28 mouse cellular contexts compared by ENCODE assay signal in the genomic region with DNA sequence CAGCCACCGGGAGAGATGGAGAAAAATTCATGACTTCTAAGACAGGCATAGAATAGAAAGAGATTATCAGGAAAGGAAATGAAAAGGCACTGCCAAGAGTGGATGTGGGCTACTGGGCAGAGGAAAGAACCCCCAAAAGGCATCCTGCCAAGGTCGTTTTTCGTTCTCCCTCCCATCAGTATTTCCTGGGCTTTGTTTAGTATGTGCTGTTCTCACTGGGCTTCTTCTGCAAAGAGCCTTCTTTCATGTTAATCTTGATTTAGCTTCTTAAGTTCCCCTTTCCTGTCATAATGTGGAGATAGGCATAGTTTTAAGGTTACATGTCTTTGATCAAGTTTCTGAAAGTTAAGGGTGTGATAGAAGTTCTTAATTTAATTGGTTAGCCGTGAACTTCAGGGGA. TPM values are rescaled to one million over a fixed set of nuclear protein-coding genes. Genes with fewer than 3 reads are reported as not detected.
DNase-seq lines count a peak whose midpoint lies in the region; ATAC-seq and TF ChIP-seq lines count a peak whose summit lies in the region.
"Had no signal": no experiment of that assay in that cellular context is flagged by ENCODE, and none has a peak within 500 bp of the region (broad histone marks: within the 10 kb centered on the region; RNA-seq: fewer than 3 reads in every experiment).

No protein-coding gene starts in this region.

- 21% methylated on average over 4 of the region's 4 CpGs for WGBS in lung, adult 2 months
- WGBS in forebrain, embryonic 15.5 days, result 53% methylated on average over 4 of the region's 4 CpGs

- no peak overlapping the region for H3K9ac ChIP-seq in forebrain, embryonic 15.5 days (replicated peaks)
- H3K9ac ChIP-seq: heart, embryonic 13.5 days; hindbrain, embryonic 13.5 days; midbrain, embryonic 12.5 days had no signal

- H3K4me1 ChIP-seq in lung, adult 2 months (ENCODE audit: control insufficient read depth, insufficient read depth, low read length), result peaks cover 16% of the 10 kb centered on the region; the same call in 1 of the 2 replicates
- no peaks in the 10 kb centered on the region for H3K4me1 ChIP-seq in forebrain, embryonic 15.5 days
- H3K4me1 ChIP-seq: embryonic facial prominence, embryonic 10.5 days; hindbrain, embryonic 13.5 days; midbrain, embryonic 12.5 days had no signal

- peak; percentile 27; the same call in 1 of the 2 replicates for ATAC-seq in granulocyte monocyte progenitor cell, adult 5-6 weeks (replicated peaks; ENCODE audit: poor library complexity, severe bottlenecking)
- no peak for ATAC-seq in forebrain, embryonic 15.5 days (replicated peaks)
- ATAC-seq: forebrain, embryonic 16.5 days had no signal

- no peak overlapping the region for H3K4me3 ChIP-seq in lung, adult 2 months (replicated peaks; ENCODE audit: extremely low read depth, low read depth, low read length)
- no peak overlapping the region for H3K4me3 ChIP-seq in forebrain, embryonic 15.5 days
- H3K4me3 ChIP-seq: embryonic facial prominence, embryonic 10.5 days; heart, adult 2 months; heart, embryonic 13.5 days; hindbrain, embryonic 13.5 days; midbrain, embryonic 12.5 days had no signal

- H3K27me3 ChIP-seq in forebrain, embryonic 15.5 days, result no peaks in the 10 kb centered on the region
- H3K27me3 ChIP-seq: heart, embryonic 13.5 days; midbrain, embryonic 12.5 days had no signal

- TF ChIP-seq POLR2A in lung, adult 2 months (IDR thresholded peaks at IDR 0.05; ENCODE audit: borderline replicate concordance, extremely low read depth, low read depth, low read length), result no peak

- no peak overlapping the region for H3K27ac ChIP-seq in forebrain, embryonic 15.5 days (replicated peaks)
- H3K27ac ChIP-seq: embryonic facial prominence, embryonic 10.5 days; heart, adult 2 months; heart, embryonic 13.5 days; hindbrain, embryonic 13.5 days; kidney, postnatal 0 days; macrophage; midbrain, embryonic 12.5 days had no signal

- no peak overlapping the region for H3K4me2 ChIP-seq in forebrain, embryonic 15.5 days (replicated peaks)
- H3K4me2 ChIP-seq: heart, embryonic 13.5 days; hindbrain, embryonic 13.5 days; midbrain, embryonic 12.5 days had no signal

- no peaks in the 10 kb centered on the region for H3K9me3 ChIP-seq in forebrain, embryonic 15.5 days
- H3K9me3 ChIP-seq: embryonic facial prominence, embryonic 10.5 days; heart, embryonic 13.5 days; hindbrain, embryonic 13.5 days; midbrain, embryonic 12.5 days had no signal

- no peak for TF ChIP-seq CTCF in lung, adult 2 months (IDR thresholded peaks at IDR 0.05; ENCODE audit: insufficient read depth, low read length)

- no peaks in the 10 kb centered on the region for H3K36me3 ChIP-seq in forebrain, embryonic 15.5 days
- H3K36me3 ChIP-seq: embryonic facial prominence, embryonic 10.5 days; heart, embryonic 13.5 days; hindbrain, embryonic 13.5 days; midbrain, embryonic 12.5 days had no signal

- peak; percentile 7 for DNase-seq in lung, postnatal 14 days
- no peak for DNase-seq in lung, adult 2 months
- DNase-seq in CD4-positive, CD25-positive, alpha-beta regulatory T cell, adult 2 months (ENCODE audit: low read depth, low spot score), result peak; percentile 10
- DNase-seq in thymus, postnatal 4 days, result peak; percentile 9
- no peak for DNase-seq in left cerebral cortex, adult 11 months (ENCODE audit: low spot score)
- DNase-seq: adrenal gland, postnatal 25 days; cerebellum, adult 11 months; cerebellum, adult 9-11 months; gastrocnemius, postnatal 14 days; heart, adult 2 months; kidney, adult 2 months had no signal

RNA-seq across cellular contexts. Expression of a gene that starts 10.9 kb away (rescaled TPM):
- not detected in 2 replicates for polyA plus RNA-seq in lung, adult 2 months (2012; rRNA removed)
- total RNA-seq in granulocyte monocyte progenitor cell, adult 5-6 weeks (2014; fragmentation: Nextera tagmentation), result not detected in 2 replicates
- total RNA-seq in granulocyte monocyte progenitor cell, adult 5-6 weeks (2017), result not detected in 2 replicates
- polyA plus RNA-seq in forebrain, embryonic 15.5 days (2015; fragmentation: Nextera tagmentation; extraction: Ambion mirVana), result not detected in 2 replicates
- total RNA-seq: adrenal gland, postnatal 25 days; gastrocnemius, postnatal 14 days; heart, adult 2 months; heart, postnatal 25 days; layer of hippocampus, postnatal 14 days; liver, adult 2 months; neutrophil, adult 5-6 weeks had no signal
- polyA plus RNA-seq: cortical plate, adult 2 months; embryonic facial prominence, embryonic 10.5 days; forebrain, embryonic 16.5 days; heart, adult 2 months; heart, embryonic 13.5 days; hindbrain, embryonic 13.5 days; kidney, adult 2 months; kidney, postnatal 0 days; large intestine, adult 2 months; limb, embryonic 11.5 days; liver, adult 2 months; liver, embryonic 16.5 days; macrophage; midbrain, embryonic 12.5 days had no signal

RNA-seq across cellular contexts. Expression of a gene that starts 15.6 kb away (rescaled TPM):
- polyA plus RNA-seq in lung, adult 2 months (2012; rRNA removed), result not detected in 2 replicates
- not detected in 2 replicates for total RNA-seq in granulocyte monocyte progenitor cell, adult 5-6 weeks (2014; fragmentation: Nextera tagmentation)
- total RNA-seq in granulocyte monocyte progenitor cell, adult 5-6 weeks (2017), result not detected in 2 replicates
- not detected in 2 replicates for polyA plus RNA-seq in forebrain, embryonic 15.5 days (2015; fragmentation: Nextera tagmentation; extraction: Ambion mirVana)
- total RNA-seq: adrenal gland, postnatal 25 days; gastrocnemius, postnatal 14 days; heart, adult 2 months; heart, postnatal 25 days; layer of hippocampus, postnatal 14 days; liver, adult 2 months; neutrophil, adult 5-6 weeks had no signal
- polyA plus RNA-seq: cortical plate, adult 2 months; embryonic facial prominence, embryonic 10.5 days; forebrain, embryonic 16.5 days; heart, adult 2 months; heart, embryonic 13.5 days; hindbrain, embryonic 13.5 days; kidney, adult 2 months; kidney, postnatal 0 days; large intestine, adult 2 months; limb, embryonic 11.5 days; liver, adult 2 months; liver, embryonic 16.5 days; macrophage; midbrain, embryonic 12.5 days had no signal

Comparison
In these comparisons a context has a peak if more than half of its experiments do, and no peak if none do; other contexts are left out.
1. DNase-seq: peak in lung, postnatal 14 days (single experiment), CD4-positive, CD25-positive, alpha-beta regulatory T cell, adult 2 months (single experiment) and thymus, postnatal 4 days (single experiment); none in lung, adult 2 months (single experiment) and left cerebral cortex, adult 11 months (single experiment).